Comparison of ENCODE assay signal across 18 mouse cellular contexts in genomic region chr2:156769274-156769673, GRCm38 (mm10). TPM values are rescaled to one million over a fixed set of nuclear protein-coding genes. Genes with fewer than 3 reads are reported as not detected.
"Had no signal": no experiment of that assay in that cellular context is flagged by ENCODE, and none has a peak within 500 bp of the region (broad histone marks: within the 10 kb centered on the region; RNA-seq: fewer than 3 reads in every experiment).

No protein-coding gene starts in this region.

- H3K4me2 ChIP-seq: kidney, embryonic 15.5 days; limb, embryonic 13.5 days; liver, embryonic 12.5 days; liver, embryonic 15.5 days; midbrain, embryonic 12.5 days; midbrain, embryonic 15.5 days; neural tube, embryonic 12.5 days; neural tube, embryonic 15.5 days had no signal

- H3K27ac ChIP-seq: kidney, embryonic 15.5 days; limb, embryonic 10.5 days; limb, embryonic 13.5 days; liver, embryonic 12.5 days; liver, embryonic 15.5 days; macrophage; midbrain, embryonic 12.5 days; midbrain, embryonic 15.5 days; neural tube, embryonic 12.5 days; neural tube, embryonic 15.5 days had no signal

- H3K36me3 ChIP-seq: liver, embryonic 12.5 days; liver, embryonic 15.5 days had no signal

- H3K9ac ChIP-seq: kidney, embryonic 15.5 days; limb, embryonic 13.5 days; liver, embryonic 12.5 days; liver, embryonic 15.5 days; midbrain, embryonic 12.5 days; midbrain, embryonic 15.5 days; neural tube, embryonic 12.5 days; neural tube, embryonic 15.5 days had no signal

- H3K27me3 ChIP-seq: kidney, embryonic 15.5 days; limb, embryonic 13.5 days; midbrain, embryonic 12.5 days; midbrain, embryonic 15.5 days; neural tube, embryonic 12.5 days; neural tube, embryonic 15.5 days had no signal

- H3K4me3 ChIP-seq: kidney, embryonic 15.5 days; limb, embryonic 10.5 days; limb, embryonic 13.5 days; liver, embryonic 12.5 days; liver, embryonic 15.5 days; midbrain, embryonic 12.5 days; midbrain, embryonic 15.5 days; neural tube, embryonic 12.5 days; neural tube, embryonic 15.5 days had no signal

- H3K9me3 ChIP-seq: kidney, embryonic 15.5 days; limb, embryonic 10.5 days; limb, embryonic 13.5 days; liver, embryonic 12.5 days; liver, embryonic 15.5 days; midbrain, embryonic 12.5 days; midbrain, embryonic 15.5 days; neural tube, embryonic 12.5 days; neural tube, embryonic 15.5 days had no signal

- ATAC-seq: liver, embryonic 12.5 days; midbrain, embryonic 15.5 days had no signal

- DNase-seq: kidney, adult 11 months; kidney, adult 8-10 months; kidney, postnatal 14 days; kidney, postnatal 4 days; liver; lung, adult 18-20 months; thymus, adult 18-20 months; thymus, postnatal 36 days had no signal

- H3K4me1 ChIP-seq: midbrain, embryonic 12.5 days; midbrain, embryonic 15.5 days had no signal

RNA-seq across cellular contexts. Expression of gene Myl9, which starts 5.9 kb away (rescaled TPM):
- polyA plus RNA-seq: macrophage had no signal
